Mouse (Mus musculus): Measurements from ENCODE around the gene Arhgap9.

Arhgap9 gene

GRCm38 (mm10) chr10:127350594-127351284 is 29.0 kb downstream of the Arhgap9 start:
- peak; percentile 77 for DNase-seq

DNA sequence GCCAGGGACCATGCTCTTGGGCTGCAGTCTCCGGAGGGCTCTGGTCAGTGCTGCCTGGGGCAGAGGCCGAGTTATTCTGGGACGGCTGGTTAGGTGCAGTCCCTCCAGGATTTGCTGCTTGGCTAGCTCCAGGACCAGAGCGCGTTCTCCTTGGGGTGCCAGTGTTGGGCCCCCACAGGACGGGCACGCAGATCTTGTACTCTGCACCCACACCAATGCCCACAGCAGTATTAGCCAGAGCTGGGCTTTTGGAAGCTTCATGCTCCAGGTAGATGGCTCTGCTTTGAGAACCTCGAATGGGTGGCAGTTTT is 29.5 kb downstream of the Arhgap9 start:
- no peak for DNase-seq

- DNase-seq, result no peak
Measured at GRCm38 (mm10) chr10:127351719-127352118, 30.0 kb downstream of the Arhgap9 start.

GRCm38 (mm10) chr10:127352187-127352586 is 30.4 kb downstream of the Arhgap9 start:
- no peak for DNase-seq

DNA sequence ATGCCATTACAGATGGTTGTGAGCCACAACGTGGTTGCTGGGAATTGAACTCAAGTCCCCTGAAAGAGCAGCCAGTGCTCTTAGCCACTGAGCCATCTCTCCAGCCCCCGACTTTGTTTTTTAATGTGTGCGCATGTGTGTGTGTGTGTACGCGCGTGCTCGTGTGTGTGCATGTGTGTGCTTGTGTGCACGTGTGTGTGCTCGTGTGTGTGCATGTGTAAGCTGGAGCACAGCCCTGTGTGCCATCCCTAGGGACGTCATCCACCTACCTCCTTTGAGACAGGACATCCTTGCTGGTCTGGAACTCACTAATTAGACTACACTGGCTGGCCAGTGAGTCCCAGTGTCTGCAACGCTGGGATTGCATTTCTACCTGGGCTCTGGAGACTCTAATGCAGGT is 31.0 kb downstream of the Arhgap9 start:
- DNase-seq, result no peak

DNA sequence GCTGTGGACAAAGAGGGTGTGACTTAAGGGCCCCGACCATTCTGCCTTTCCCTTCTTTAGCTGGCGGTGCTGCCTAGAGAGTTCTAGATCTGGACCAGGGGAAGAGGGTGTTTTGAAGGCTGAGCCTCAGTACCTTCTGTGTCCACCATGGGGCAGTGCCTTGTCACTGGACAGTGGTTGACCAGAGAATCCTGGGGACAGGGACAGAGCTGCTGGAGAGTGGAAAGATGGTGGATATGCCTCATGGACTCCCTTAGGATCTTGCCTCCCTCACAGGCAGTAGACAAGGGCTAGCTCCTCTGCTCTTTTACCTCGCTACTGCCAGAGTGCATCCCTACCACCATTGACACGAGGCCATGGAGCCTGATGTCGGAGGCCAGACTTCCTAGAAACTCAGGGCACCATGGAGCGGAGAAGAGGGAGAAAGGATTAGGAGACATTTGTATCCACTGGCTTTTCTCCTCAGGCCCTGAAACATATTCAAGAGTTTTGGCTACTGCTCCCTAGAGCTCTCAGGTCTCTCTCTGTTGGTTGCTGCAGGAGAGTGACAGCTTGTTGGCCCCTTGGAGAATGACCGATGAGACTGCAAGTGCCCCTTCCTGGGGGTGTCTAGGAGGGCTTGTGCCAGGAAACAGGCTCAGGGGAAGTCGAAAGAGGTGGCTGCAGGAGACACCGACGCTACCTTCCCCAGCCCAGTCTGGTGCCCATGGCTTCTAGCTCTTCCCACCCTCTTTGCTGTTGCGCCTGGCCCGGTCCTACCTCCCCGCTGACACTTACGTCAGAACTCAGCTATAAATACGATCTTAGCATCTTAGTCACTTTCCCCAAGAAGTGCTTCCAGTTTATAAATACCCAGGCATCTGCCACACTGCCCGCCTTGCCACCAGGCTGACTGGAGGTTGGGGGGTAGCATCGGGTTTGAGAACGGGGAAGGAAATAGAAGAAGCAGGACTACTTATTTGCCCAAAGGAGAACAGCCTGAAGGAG is 32.4 kb downstream of the Arhgap9 start, which contains the start of gene Inhbe:
Inhbe (minus strand) TSS at position 503 of the 987 bp plus-strand sequence.
- peak; percentile 67 for DNase-seq

- no peak for DNase-seq
Measured at GRCm38 (mm10) chr10:127355336-127355735, 33.6 kb downstream of the Arhgap9 start.

DNA sequence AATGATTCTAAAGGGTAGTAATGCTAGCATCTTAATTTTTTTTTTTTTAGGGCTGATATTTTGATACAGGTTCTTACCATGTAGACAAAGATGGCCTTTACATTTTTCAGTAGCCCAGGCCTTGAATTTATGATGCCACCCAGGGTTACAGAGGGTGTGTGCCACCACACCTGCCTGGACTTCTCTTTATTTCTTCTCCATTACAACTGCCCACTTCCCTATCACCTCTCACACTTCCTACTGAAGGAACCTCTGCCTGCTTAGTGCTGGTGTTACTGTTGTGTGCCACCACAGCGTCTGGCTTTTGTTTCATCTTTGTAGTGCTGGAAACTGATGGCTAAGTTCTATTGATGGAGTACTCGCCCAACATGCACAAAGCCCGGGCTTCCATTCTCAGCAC is 39.0 kb downstream of the Arhgap9 start:
- no peak for DNase-seq

DNA sequence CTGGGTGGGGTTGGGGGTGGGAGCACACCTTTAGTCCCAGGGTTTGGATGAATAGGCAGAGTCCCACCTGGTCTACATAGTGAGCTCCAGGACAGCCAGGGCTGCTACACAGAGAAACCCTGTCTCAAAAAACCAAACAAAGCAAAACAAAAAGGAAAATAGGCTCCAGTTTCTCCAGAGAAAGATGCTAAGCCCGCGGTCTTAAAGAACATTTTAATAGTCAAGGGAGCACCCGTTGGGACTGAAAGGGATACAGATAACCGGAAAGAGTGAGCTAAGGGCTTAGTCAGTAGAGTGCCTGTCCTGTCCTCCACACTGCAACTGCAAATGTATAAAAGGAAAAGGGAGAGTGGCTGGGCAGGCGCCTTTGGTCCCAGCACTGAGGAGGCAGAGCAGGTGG is 45.4 kb downstream of the Arhgap9 start:
- no peak for DNase-seq

DNA sequence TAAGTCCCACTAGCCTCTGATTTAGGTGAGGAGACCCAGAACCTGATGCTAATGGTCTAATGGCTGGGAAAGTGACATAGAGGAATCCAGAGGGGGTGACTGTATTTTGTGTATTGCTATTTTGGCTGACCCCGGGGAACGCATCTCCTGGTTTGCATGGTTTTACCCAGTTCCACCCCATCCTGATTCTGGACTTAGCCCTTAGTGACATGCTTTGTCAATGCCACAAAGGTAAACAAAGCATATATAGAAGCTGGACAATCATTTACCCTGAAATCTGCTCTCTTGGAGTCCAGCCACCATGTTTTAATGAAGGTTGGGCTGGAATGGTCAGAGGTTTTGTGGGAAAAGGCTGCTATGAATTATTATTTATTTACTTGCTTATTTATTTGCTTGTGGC is 46.5 kb downstream of the Arhgap9 start:
- DNase-seq, result no peak

DNA sequence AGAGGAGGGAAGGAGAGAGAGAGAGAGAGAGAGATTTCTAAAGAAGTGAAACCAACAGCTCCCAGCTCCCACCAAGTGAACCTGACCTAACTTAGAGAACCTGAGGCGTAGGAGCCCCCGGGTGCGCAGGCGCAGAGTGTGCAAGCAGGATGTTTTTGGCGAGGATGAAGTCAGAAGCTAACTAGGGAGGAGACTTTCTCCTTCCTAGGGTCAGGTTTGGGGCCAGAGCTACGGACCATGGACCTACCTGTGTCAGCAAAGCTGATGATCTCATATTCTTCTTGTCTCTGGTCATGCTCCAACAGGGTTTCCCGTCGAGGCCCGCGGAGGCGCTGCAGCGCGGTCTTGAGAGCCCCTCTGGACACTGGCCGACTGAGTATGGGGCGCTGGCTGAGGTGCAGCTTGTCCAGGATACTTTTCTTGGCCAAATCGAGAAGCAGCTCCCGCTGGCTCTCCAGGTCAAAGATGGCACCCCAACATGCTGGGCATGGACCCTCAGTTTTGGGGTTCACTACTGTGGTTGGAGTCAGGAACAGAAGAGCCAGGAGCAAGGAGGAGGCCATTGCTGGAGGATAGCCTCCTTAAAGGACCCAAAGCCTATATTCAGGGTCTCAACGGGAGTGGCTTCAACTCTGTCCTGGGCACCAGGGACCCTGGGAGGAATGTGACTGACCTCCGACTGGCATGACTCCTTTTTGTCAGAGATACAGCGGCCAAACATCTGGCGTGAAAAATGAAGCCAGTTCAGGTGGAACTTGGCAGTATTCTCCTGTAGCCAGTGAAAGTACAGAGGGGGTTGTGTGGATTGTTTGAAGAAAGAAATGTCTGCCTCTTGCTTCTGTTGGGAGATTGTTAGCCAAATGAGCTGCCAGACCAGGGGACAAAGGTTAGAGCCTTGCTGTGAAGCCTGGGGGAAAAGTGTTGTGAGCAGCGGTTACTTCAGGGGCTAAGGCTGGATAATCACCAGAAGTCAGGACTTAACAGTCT is 48.4 kb downstream of the Arhgap9 start, which contains the start of gene Inhbc:
Inhbc (minus strand) TSS at position 598 of the 987 bp plus-strand sequence.
- DNase-seq, result no peak

- DNase-seq, result no peak
Measured at GRCm38 (mm10) chr10:127371023-127371422, 49.3 kb downstream of the Arhgap9 start.

DNA sequence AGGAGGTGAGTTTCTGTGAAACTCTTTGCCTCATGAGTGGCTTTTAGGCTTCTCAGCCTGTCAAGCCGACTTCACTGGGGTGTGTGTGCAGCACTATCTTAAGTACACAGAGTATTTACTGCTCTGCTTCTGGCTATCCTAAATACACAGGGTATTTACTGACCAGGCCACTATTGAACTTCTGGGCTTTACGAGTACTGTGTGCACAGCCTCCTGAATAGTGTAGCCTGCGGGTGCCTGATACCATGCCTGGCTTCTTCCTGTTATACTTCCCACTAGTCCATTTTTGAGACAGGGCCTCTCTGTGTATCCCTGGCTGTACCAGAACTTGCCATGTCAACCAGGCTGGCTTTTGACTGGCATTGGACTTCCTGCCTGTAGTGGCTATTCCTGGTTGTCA is 55.9 kb downstream of the Arhgap9 start:
- no peak for DNase-seq

Measured in right cerebral cortex, postnatal 14 days (tissue).